Mouse (Mus musculus): ENCODE measurements around the gene Rbfox1.

The Rbfox1 gene

DNA sequence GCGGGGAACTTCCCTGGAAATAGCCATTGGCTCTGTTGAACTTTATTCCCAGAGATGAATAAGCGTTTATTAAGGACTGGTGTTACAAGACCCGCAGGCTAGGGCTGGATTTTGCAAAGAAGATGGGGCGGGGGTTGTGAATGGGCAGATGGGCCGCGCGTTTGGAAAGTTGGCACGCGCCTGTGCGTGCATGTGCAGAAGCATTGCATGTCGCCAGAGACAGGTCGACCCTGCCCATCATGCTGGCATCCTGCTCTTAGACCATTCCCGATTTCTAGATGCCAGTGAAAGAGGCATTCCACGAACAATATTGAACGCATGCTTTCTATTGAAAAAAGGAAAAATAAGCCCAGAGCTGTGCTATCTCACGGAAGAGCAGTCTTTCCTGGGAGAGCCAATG is 464.2 kb downstream of the Rbfox1 start:
- in situ Hi-C loops (cut with MboI, MseI) = no loop called here

GRCm38 (mm10) chr16:6350256-6350655 is 465.1 kb downstream of the Rbfox1 start:
- in situ Hi-C loops (cut with MboI, MseI) = no loop called here

DNA sequence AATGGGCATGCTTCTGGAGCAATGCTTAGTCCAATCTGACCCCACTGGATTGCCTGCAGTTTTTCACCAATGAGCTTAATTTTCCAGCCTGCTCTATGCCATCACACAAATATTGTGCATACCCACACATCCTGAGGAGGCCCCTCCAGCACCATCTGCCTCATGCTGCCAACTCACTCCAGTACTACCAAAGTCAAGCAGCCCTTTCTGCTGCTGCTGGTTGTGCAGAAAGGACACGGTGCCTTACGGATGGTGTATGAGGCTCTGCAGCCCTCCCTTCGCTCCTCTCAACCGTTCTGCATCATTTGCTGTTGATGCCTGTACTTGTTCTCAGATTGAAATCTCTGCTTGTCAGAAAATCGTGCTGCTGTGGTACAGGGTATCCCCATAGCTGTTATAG is 468.0 kb downstream of the Rbfox1 start:
- in situ Hi-C loops (cut with MboI, MseI) = no loop called here

GRCm38 (mm10) chr16:6356931-6357330 is 471.8 kb downstream of the Rbfox1 start:
- in situ Hi-C loops (cut with MboI, MseI) = no loop called here

DNA sequence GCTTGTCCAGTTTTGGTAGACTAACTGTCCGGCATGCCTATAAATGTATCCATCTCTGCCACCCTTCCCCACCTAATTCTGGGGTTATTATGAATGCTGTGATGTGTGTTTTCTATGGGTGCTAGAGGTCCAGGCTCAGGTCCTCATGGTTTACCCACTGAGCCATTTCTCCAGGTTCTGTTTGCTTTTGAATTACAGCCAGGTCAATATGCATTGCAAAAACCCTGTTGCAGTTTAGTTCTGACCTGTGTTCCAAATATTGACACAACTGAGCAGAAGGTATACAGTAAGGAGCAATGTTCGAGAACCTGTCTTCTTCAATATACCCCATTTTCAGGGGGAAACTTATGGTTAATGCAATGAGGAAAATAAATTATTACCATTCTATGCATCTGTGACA is 480.6 kb downstream of the Rbfox1 start:
- in situ Hi-C loops (cut with MboI, MseI) = no loop called here

GRCm38 (mm10) chr16:6366649-6367048 is 481.5 kb downstream of the Rbfox1 start:
- in situ Hi-C loops (cut with MboI, MseI) = no loop called here

DNA sequence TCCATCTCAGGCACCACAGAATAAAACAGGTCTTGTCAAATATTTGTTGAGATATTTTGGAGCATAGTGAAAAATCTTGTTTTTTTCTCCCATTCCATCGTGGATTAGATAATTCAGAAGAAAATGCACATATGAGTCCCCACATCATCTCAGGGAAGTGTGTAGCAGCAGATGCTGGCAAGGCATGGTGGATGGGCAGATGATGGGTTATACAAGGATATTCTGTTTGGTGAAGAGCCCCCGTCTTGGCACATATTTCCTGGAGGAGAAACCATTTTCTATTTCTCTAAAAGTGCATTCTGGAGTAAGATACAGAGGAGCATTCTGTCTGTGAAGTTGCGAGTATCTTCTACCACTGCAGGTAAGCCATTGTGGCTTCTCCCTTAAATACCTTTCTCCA is 495.8 kb downstream of the Rbfox1 start:
- in situ Hi-C loops (cut with MboI, MseI) = no loop called here

DNA sequence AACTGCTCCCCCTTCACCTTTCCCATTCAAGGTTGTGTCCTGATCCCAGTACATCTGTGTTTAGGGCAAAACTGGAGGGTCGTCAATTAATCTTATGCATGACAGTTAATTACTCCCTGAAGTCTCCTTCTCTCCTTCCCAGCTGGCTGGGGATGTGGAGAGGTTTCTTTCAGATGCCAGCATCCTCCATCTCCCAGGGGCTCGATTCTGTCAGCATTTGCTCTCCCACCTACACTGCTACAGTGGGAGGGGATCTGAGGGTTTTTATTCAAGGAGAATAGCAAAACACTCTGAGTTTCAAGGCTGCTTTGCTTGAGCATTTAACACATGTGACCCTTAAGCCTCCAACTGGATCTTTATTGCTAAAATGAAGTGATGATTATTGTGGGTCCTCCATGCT is 496.4 kb downstream of the Rbfox1 start:
- in situ Hi-C loops (cut with MboI, MseI) = no loop called here

DNA sequence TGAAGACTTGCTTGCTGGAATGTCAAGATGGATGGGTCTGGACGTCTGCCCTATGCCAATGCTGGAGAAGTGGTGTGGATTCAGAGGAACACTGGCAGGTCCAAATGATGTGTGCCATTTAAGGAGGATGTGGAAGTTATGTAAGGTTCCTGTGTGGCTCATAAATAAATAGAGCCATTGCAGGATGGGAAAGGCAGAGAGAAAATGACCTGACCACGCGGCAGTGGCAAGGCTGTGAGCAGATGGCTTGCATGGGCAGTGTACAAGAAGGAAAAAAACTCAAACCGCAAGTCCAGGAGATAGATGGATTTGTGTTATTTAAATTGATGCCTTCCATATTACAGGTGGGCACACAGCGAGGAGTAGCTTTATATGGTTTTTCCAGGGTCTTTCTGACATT is 497.6 kb downstream of the Rbfox1 start:
- in situ Hi-C loops (cut with MboI, MseI) = no loop called here

- in situ Hi-C loops (cut with MboI, MseI) = no loop called here
Observed at GRCm38 (mm10) chr16:6390278-6390930, 505.2 kb downstream of the Rbfox1 start.

DNA sequence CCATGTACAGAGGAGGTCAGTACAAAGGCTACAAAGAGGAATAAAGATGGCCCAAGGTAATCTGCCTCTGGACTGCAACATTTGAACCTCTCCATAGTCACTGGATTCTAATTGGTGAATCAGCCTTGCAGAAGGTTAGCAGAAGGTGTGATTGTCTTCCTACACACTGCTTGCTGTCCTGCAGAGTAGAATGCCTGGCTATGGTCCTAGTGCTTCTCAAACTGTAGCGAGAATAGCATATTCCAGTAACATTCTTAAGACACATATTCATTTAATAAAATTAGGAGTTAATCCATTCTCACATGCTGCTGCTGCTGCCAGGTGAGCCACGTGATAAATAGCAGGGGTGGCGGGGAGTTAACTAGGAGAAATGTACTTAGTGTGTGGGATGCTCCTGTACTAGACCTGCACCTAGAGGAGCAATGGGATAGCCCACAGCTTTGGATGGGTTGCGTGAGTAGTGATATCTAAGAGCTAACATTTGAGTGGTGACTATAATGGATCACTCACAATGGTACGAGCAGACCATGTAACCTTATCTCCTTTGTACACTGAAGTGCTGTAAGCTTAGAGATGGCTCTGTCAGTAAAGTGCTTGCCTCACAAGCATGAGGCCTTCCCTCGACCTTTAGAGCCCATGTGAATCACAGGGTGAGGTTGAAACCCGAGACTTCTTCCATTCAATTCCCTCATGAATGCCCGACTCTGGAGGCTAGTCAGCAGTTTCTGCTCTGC is 511.7 kb downstream of the Rbfox1 start:
- in situ Hi-C loops (cut with MboI, MseI) = no loop called here

GRCm38 (mm10) chr16:6397635-6398034 is 512.5 kb downstream of the Rbfox1 start:
- in situ Hi-C loops (cut with MboI, MseI) = no loop called here

DNA sequence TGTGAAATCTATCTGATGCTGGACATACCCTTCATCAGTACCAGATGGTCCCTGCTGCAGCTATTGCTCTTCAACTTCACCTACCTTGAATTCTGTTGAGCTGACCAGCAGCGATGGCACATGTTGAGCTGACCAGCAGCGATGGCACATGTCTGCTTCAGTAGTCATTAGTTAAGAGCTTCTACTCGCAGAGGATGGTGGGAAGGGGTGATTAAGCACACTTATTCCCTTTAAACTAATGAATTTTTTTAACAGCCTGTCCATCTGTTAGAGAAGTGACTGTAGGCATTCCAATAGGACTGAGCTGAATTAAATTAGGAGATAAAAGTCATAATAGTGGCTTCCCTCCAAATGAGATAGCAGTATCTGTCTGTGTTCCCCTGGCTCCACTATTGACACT is 517.7 kb downstream of the Rbfox1 start:
- in situ Hi-C loops (cut with MboI, MseI) = no loop called here

DNA sequence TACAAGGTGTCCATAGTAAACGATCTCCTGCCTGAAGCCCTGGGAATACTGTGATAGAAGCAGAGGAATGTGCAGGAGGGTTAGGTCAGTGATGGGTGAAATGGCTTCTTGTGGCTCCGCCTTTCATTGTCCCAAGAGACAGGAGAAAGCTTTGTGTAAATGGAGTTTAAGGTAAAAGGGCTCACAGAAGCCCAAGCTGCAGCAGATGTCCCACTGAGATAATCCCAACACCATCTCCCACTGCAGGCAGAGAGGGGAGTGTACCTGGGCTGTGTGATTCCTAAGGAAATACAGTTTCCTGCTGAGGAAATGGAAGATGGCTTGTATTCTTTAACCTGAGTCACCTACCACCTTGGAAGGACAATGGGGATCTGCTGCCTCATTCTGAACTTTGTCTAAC is 529.7 kb downstream of the Rbfox1 start:
- in situ Hi-C loops (cut with MboI, MseI) = no loop called here

DNA sequence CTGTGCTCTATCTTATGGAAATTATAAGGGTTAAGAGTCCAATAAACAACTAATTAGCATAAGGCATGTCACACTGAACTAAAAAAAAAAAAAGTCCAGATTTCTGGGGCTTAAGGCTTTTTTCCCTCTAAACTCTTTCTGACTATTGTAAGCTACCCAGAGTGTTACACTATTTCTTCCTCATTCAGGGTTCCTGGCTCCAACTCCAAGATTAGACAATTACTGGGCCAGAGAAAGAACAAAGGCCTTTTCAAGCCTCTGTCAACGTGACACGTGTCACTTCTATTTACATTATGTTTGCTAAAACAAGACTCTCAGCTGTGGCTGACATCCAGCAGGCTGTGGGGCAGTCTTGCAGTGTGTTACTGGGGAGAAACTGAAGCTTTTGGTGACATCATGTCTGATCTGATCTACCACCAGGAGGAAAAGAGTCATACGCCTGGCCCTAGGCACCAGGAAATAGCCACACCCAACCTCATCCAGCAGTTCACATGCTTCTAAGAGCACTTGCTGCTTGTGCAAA is 536.5 kb downstream of the Rbfox1 start:
- in situ Hi-C loops (cut with MboI, MseI) = no loop called here

DNA sequence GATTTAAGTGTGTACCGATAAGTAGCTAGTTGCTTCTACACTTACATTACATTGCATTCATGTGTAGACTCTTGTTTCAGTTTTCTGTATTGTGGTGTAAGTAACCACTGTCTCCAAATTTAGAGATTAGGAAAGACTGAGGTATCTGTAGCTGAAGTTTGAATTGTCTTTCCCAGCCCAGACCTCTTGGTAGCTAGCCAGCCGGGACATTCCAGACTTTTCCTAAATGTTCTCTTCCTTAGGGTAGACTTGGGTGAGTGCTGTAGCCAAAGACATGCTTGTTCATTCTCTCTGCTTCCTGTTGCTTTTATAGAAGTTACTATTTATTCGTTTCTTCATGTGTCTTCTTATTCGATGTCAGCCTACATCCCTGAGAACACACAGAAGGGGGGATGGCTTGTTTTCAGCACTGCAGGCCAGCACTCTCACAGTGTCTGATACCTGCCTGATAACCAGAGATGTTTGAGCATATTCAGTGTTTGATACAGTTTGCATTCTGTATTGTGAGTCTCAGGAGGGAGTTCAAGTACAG is 538.8 kb downstream of the Rbfox1 start:
- in situ Hi-C loops (cut with MboI, MseI) = no loop called here

DNA sequence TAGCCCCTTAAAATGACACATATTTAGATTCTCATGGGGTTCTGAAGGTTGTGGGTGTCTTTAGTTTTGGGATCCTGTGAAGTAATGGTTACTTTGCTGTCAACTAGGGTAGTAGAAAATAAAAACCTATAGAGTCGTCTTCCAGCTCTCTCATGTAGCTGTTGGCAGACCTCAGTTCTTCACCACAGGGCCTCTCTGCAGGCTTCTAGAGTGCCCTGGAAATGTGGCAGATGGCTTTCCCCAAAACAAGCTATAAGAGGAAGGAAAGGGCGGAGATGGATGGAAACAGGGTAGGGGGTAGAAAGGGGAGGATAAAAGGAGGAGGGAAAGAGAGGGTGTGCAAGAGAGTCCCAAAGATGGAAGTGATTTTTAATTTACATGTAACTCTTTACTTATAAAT is 539.6 kb downstream of the Rbfox1 start:
- in situ Hi-C loops (cut with MboI, MseI) = no loop called here

DNA sequence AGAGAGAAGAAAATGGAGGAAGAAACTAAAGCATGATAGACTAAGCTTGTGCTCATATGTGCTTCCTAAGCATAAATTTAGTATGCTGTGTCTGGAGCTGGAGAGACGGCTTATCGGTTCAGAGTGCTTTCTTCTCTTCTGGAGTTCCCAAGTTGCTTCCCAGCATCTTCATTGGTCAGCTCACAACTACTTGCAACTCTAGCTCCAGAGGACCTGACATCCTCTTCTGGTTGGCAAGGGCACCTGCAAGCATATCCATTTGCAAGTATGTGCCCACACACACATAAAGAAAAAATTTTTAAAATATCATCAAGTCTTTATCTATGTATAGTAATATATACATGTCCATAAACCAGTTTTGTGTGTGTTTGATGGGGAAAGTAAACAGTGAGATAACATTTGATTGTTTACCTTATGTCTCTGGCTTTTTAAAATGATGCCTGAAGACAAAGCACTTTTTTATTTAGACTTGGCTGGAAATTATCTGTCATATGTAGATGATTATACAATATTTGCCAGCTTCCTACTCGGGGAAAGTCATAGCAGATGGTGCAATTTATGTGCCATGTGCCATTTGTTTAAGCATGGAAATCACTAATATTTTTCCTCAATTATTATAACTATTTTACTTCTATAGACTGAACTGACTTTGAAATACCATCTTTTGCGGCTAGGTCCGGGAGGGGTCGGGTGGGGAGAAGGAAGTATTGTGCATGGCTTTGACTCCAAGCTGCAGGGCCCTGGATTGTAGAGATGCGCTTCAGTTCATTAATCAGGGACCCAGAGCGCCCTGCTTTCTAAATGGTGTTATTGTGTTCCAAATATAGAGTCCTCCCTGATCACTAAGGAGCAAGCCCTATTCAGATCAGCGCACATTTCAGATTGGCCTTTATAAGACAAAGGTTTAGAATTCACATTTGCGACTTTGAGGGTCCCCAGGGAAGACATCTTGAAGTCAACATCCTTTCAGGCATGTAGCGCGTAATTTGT is 542.4 kb downstream of the Rbfox1 start:
- in situ Hi-C loops (cut with MboI, MseI) = no loop called here

- in situ Hi-C loops (cut with MboI, MseI) = no loop called here
Observed at GRCm38 (mm10) chr16:6430981-6431380, 545.8 kb downstream of the Rbfox1 start.

DNA sequence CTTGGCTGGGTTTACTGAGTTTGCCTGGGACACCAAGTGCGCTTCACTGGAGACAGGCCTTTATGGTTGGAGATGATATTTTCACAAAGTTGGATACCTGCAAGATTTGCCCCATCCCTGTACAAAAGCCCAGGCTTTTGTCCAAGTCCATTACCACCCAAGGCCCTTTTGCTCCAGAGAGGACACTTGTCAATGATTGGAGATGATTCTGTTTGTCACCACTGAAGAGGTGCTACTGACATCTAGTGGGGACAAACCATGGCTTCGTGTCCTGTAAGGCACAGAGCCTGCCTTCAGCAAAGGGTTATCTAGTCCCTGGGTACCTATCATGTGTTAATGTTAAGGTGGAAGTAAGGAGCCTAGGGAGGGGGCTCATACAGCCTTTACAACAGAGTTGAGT is 551.3 kb downstream of the Rbfox1 start:
- in situ Hi-C loops (cut with MboI, MseI) = no loop called here

GRCm38 (mm10) chr16:6448250-6448649 is 563.1 kb downstream of the Rbfox1 start:
- in situ Hi-C loops (cut with MboI, MseI) = no loop called here

DNA sequence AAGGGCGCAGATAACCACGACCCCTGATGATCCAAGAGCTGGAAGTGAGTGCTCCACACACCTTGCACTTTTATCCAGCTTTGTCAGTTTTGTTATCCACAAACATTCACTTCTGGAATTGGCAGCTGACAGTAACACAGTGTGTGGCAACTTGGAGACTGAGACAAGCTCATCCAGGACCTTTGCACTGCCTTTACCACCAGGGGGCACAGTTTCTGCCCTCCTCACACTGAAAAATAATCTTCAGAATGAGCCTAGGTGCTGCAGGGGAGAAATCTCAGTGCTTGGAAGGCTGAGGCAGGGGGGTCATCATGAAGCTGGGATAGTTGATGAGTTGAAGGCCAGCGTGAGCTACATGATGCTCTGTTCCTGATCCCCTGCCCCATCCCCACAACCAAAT is 570.2 kb downstream of the Rbfox1 start:
- in situ Hi-C loops (cut with MboI, MseI) = no loop called here
